Mouse (Mus musculus): ENCODE measurements at regions not wholly inside any gene's neighbourhood (a gene's known extent, or its start where the extent isn't known, plus 50 kb on each side); places are given as distances from the start of the nearest gene placed in this dataset.
A peak's percentile ranks its signal among the peaks of the same experiment; 100 is the strongest.

GRCm38 (mm10) chr4:124455511-124456338, 154.9 kb downstream of the 3100002H09Rik start:
- intact Hi-C loops (cut with DNase I): no loop called here
- DNase-seq (ENCODE audit: low spot score in 2 of 2): no peak

GRCm38 (mm10) chr4:124451131-124451530, 159.5 kb downstream of the 3100002H09Rik start:
- intact Hi-C loops (cut with DNase I): no loop called here
- no peak for DNase-seq (ENCODE audit: low spot score in 2 of 2)

GRCm38 (mm10) chr4:124446615-124447014, 164.0 kb downstream of the 3100002H09Rik start:
- intact Hi-C loops (cut with DNase I): no loop called here
- DNase-seq (ENCODE audit: low spot score in 2 of 2): no peak

GRCm38 (mm10) chr4:124443613-124444108, 166.9 kb downstream of the 3100002H09Rik start:
- intact Hi-C loops (cut with DNase I): no loop called here
- DNase-seq (ENCODE audit: low spot score in 2 of 2): no peak

GRCm38 (mm10) chr4:124443130-124443503, 167.5 kb downstream of the 3100002H09Rik start:
- no peak for DNase-seq (ENCODE audit: low spot score in 2 of 2)
- intact Hi-C loops (cut with DNase I): no loop called here

GRCm38 (mm10) chr4:124442491-124443129, 168.0 kb downstream of the 3100002H09Rik start:
- no peak for DNase-seq (ENCODE audit: low spot score in 2 of 2)
- intact Hi-C loops (cut with DNase I): no loop called here

GRCm38 (mm10) chr4:124441737-124442487, 168.7 kb downstream of the 3100002H09Rik start:
- no peak for DNase-seq (ENCODE audit: low spot score in 2 of 2)
- intact Hi-C loops (cut with DNase I): no loop called here

- intact Hi-C loops (cut with DNase I): no loop called here
- DNase-seq (ENCODE audit: low spot score in 2 of 2): no peak
These were observed 175.6 kb downstream of the 3100002H09Rik start for GRCm38 (mm10) chr4:124435040-124435434.

- intact Hi-C loops (cut with DNase I): no loop called here
- DNase-seq (ENCODE audit: low spot score in 2 of 2): no peak
These were observed 176.3 kb downstream of the 3100002H09Rik start for GRCm38 (mm10) chr4:124434059-124435039.

- no peak for DNase-seq (ENCODE audit: low spot score in 2 of 2)
- intact Hi-C loops (cut with DNase I): no loop called here
These were observed 177.1 kb downstream of the 3100002H09Rik start for GRCm38 (mm10) chr4:124433506-124433905.

GRCm38 (mm10) chr4:124431193-124431592, 179.4 kb downstream of the 3100002H09Rik start:
- intact Hi-C loops (cut with DNase I): no loop called here
- no peak for DNase-seq (ENCODE audit: low spot score in 2 of 2)

- no peak for DNase-seq (ENCODE audit: low spot score in 2 of 2)
- intact Hi-C loops (cut with DNase I): no loop called here
These were observed 181.8 kb downstream of the 3100002H09Rik start for GRCm38 (mm10) chr4:124428844-124429243.

GRCm38 (mm10) chr4:124422406-124422805, 188.2 kb downstream of the 3100002H09Rik start:
- intact Hi-C loops (cut with DNase I): no loop called here

GRCm38 (mm10) chr4:124418431-124418830, 192.2 kb downstream of the 3100002H09Rik start:
- intact Hi-C loops (cut with DNase I): no loop called here
- DNase-seq (ENCODE audit: low spot score in 2 of 2): no peak

More at GRCm38 (mm10) chr4:124422406-124422805, 188.2 kb downstream of the 3100002H09Rik start:
- DNase-seq (ENCODE audit: low spot score in 2 of 2): no peak

- intact Hi-C loops (cut with DNase I): no loop called here
- DNase-seq (ENCODE audit: low spot score in 2 of 2): no peak
These were observed 193.4 kb downstream of the 3100002H09Rik start for GRCm38 (mm10) chr4:124417176-124417575.

- intact Hi-C loops (cut with DNase I): no loop called here
- DNase-seq (ENCODE audit: low spot score in 2 of 2): no peak
These were observed 194.3 kb downstream of the 3100002H09Rik start for GRCm38 (mm10) chr4:124416266-124416665.

GRCm38 (mm10) chr4:124414386-124414785, 196.2 kb downstream of the 3100002H09Rik start:
- no peak for DNase-seq (ENCODE audit: low spot score in 2 of 2)
- intact Hi-C loops (cut with DNase I): no loop called here

- peak in 1 of 2 experiments; percentile 23 for DNase-seq (ENCODE audit: low spot score in 2 of 2)
- intact Hi-C loops (cut with DNase I): no loop called here
These were observed 201.3 kb downstream of the 3100002H09Rik start for GRCm38 (mm10) chr4:124409279-124409678.

GRCm38 (mm10) chr4:124402075-124402474, 208.5 kb downstream of the 3100002H09Rik start:
- intact Hi-C loops (cut with DNase I): no loop called here
- no peak for DNase-seq (ENCODE audit: low spot score in 2 of 2)

Data from left cerebral cortex, postnatal 36 days (tissue).